Mouse (Mus musculus): ENCODE measurements around the gene Gm21981.
A peak's percentile ranks its signal among the peaks of the same experiment; 100 is the strongest.
"Not testable (repeated sequence)": the region's sequence is repeated elsewhere in the genome, so short reads cannot be mapped to it uniquely, and the experiment has no call there.

Gm21981 gene

GRCm38 (mm10) chr17:47669166-47669565 lies 25.1 kb downstream of the Gm21981 start:
- DNase-seq (ENCODE audit: low spot score in 2 of 2): no peak

GRCm38 (mm10) chr17:47664474-47664873 lies 29.8 kb downstream of the Gm21981 start:
- no peak for DNase-seq (ENCODE audit: low spot score in 2 of 2)

- DNase-seq (ENCODE audit: low spot score in 2 of 2): no peak
Observed at GRCm38 (mm10) chr17:47663009-47663713, 31.1 kb downstream of the Gm21981 start.

GRCm38 (mm10) chr17:47658741-47659243 lies 35.5 kb downstream of the Gm21981 start:
- DNase-seq (ENCODE audit: low spot score in 2 of 2): no peak

GRCm38 (mm10) chr17:47657901-47658300 lies 36.4 kb downstream of the Gm21981 start:
- DNase-seq (ENCODE audit: low spot score in 2 of 2): no peak

GRCm38 (mm10) chr17:47655697-47656096 lies 38.6 kb downstream of the Gm21981 start:
- DNase-seq (ENCODE audit: low spot score in 2 of 2): no peak

- DNase-seq (ENCODE audit: low spot score in 2 of 2): not testable (repeated sequence)
Observed at GRCm38 (mm10) chr17:47654346-47654745, 39.9 kb downstream of the Gm21981 start.

- DNase-seq (ENCODE audit: low spot score in 2 of 2): no peak
Observed at GRCm38 (mm10) chr17:47651953-47652352, 42.3 kb downstream of the Gm21981 start.

GRCm38 (mm10) chr17:47648966-47649365 lies 45.3 kb downstream of the Gm21981 start:
- DNase-seq (ENCODE audit: low spot score in 2 of 2): no peak

- DNase-seq (ENCODE audit: low spot score in 2 of 2): peak; percentile 72 to 86
Observed at GRCm38 (mm10) chr17:47646683-47647082, 47.6 kb downstream of the Gm21981 start.

GRCm38 (mm10) chr17:47642992-47643391 lies 51.3 kb downstream of the Gm21981 start:
- DNase-seq (ENCODE audit: low spot score in 2 of 2): no peak
